Mouse (Mus musculus) naive thymus-derived CD4-positive, alpha-beta T cell, adult 2 months (primary cell): ENCODE results near the gene S1pr5.
"Not testable (repeated sequence)": the region's sequence is repeated elsewhere in the genome, so short reads cannot be mapped to it uniquely, and the experiment has no call there.

Experiments used
- DNase-seq: peaks from one replicate; pipeline ENCODE4 v3.0.0-alpha.2; 2011; ENCODE audit warnings: low read depth

S1pr5 gene

DNA sequence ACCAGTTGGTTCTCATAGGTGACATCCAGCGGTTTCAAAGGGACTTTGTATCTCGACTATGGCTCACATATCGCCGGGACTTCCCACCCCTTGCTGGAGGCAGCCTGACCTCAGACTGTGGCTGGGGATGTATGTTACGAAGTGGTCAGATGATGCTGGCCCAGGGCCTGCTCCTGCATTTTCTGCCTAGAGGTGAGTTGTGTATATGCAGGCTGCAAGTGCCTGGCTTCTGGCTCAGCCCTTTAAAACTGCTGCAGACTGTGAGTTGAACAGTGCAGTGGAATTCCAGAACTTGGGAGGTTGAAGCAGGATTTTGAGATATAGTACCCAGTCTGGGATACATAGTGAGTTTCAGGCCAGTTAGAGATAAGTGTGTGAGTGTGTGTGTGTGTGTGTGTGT is 18.6 kb upstream of the S1pr5 start:
- no peak for DNase-seq

DNA sequence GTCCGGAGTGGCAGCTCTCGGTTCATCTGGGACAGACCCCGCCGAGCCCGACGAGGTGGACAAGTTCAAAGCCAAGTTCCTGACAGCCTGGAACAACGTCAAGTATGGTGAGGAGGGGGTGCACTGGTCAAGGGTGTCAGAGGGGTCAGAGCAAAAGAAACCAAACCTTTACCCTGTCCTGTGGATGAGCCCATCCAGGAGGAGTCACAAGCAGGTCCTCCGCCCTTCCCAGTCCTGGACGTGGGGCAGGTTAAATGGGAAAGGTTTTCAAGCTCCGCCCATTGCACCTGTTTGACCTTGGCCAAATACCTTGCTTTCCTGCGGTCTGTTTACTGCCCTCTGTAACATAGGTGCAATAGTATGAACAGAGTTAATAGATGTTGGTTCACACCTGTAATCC is 17.4 kb upstream of the S1pr5 start:
- no peak for DNase-seq

DNA sequence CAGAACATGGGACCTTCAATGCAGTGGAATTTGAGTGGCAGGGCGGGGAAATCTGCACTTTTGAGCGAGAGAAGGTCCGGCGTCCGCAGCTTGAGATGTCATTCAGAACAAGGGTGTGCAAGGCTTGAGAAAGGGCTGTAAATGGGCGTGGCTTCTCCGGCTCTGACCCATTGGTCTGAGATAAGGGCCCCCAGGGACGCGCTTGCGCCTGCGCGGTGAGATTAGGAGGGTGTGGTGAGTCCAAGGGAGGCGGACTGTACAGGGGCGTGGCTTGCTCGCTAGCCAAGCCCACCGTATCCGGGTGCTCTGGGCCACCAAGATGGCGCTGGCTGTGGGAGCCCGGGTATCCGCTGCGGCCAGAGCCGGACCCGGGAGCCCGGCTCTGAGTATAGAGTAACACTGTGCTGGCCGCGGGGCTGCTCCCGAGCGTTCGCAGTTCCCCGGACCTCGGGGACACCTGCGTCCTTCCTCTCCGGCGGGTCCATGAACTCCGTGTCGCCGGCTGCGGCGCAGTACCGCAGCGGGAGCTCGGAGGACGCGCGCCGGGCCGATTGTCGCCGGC is 16.8 kb upstream of the S1pr5 start, which contains the start of gene Atg4d:
Gene Atg4d, plus strand, starts transcription at position 294 of the 562 bp plus-strand sequence.
- DNase-seq, result peak; percentile 91

DNA sequence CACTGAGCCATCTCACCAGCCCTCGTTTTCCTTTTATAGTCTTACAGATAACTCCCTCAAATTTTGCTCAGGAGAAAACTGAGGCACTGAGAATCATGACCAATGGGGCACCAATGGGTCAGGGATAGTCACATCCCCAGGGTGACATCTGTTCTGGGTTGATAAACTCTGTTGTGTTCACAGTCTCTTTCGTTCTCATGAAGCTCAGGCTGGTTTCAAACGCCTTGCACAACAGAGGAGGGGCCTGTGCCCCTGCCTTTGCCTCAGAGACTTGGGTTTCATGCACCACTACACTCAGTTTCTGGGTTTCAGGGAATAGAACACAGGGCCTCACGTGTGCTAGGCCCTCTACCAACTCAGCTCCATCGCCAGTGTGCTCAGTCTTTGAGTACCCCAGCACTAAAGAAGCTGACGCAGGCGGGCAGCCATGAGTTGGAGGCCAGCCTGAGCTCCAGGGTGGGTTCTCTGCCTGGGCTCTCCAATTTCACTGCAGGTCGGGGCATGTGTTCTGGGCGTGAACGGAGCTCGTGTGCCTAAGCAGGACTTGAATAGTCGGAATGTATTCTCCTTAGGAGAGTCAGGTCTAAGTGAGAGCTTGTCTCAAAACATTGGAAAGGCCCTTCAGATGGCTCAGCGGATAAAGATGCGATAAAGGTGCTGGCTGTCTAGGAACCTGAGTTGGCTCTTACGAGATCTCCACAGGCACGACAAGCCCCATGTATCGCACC is 16.2 kb upstream of the S1pr5 start:
- no peak for DNase-seq

DNA sequence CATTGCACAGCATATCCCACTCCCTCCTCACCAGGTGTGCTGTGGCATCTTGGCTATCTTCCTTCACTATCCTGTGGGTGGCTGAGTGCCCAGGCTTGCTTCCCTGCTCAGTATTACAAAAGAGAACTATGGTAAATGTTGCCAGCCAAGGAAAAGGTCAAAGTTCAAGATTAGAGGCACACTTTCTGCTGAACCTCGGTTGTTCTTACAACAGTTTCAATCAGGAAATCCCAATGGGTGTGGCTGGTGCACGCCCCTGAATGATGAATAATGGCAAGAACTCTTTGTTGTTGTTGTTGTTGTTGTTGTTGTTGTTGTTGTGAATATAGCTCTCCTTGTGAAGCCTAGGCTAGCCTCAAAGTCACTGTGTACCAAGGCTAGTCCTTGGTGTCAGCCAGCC is 13.6 kb upstream of the S1pr5 start:
- no peak for DNase-seq

DNA sequence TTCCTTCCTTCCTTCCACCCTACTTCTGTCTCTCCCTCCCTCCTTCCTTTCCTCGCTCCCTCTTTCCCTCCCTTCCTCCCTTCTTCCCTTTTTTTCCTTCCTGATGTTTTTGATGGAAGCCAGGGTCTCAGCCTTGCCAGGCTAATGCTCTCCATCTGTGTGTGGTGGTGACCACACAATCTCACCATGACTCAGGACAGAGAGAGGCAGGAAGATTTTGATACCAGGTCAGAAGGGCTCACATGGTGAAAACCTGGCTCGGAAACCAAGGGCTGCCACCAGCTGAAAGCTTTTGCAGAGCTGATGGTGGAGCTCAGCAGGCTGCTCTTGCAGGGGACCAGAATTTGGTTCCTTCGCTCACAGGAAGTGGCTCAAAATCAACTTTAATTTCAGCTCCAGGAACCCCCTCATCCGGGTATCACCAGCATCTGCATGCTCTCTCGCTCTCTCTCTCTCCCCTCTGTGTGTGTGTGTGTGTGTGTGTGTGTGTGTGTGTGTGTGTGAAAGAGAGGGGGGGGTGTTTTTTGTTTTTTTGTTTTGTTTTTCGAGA is 12.3 kb upstream of the S1pr5 start:
- peak; percentile 60 for DNase-seq

DNA sequence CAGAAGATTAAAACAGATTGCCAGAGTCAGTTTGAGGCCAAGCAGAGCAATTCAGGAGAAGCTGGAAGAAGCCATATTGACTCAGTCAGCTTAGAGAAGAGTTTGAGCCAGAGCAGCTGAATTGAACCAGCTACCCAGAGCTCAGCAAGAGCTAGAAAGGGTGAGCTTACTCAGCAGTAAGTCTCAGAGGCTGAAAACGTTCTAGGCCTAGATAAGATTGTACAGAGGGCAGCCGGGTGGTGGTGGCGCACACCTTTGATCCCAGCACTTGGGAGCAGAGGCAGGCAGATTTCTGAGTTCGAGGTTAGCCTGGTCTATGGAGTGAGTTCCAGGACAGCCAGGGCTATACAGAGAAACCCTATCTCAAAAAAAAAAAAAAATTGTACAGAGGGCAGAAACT is 8.1 kb upstream of the S1pr5 start:
- not testable (repeated sequence) for DNase-seq

DNA sequence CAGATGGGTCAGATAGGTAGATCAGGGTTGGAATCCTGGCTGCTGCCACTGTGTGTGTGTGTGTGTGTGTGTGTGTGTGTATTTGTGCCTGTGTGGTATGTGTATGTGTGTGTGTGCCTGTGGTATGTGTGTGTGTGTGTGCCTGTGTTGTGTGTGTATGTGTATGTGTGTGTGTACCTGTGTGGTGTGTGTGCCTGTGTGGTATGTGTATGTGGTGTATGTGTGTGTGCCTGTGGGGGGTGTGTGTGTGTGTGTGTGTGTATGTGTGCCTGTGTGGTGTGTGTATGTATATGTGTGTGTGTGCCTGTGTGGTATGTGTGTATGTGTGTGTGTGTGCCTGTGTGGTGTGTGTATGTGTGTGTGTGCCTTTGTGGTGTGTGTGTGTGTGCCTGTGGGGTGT is 6.4 kb upstream of the S1pr5 start:
- no peak for DNase-seq

DNA sequence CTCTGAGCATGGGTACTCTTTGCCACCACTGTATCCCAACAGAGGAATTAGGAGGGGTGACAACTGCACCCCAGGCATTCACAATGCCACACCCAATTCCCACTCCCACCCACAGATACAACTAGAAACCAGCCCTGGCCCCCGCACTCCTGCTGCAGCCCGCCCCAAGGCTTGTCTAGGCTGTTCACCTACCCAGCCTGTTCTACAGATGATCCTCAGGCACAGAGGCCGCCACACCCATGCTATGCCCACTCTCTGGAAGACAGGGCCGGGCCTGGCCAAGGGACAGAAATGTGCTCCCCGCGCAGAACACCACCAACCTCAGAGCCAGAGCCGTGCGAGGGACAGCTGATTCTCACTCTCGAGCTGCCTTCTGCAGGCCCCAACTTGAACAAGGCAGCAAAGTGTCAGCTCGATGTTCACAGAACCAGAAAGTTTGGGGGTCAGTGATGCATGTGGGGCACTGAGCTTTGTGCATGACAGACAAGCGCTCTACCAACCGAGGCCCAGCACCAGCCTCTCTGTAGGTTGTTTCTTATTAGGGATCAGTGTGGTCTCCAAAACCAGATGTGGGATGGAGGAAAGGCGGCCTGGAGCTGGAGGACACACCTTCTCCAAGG is 3.0 kb upstream of the S1pr5 start:
- DNase-seq, result no peak

DNA sequence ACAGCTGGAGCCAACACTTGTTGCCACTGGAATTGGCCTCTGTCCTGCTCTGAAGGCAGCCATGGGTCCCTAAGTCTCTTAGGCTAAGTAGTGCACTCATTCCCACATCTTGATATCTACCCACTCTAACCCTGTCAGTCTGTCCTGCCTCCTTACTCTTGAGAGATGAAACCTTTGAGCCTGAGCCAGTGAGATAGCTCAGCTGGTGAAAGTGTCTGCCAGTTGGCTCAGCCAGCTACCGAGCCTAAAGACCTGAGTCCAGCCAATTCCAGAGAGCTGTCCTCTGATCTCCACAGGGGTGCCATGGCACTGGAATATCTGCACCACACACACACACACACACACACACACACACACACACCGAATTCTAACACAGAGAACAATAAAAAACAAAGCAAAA is 2.3 kb upstream of the S1pr5 start:
- no peak for DNase-seq

DNA sequence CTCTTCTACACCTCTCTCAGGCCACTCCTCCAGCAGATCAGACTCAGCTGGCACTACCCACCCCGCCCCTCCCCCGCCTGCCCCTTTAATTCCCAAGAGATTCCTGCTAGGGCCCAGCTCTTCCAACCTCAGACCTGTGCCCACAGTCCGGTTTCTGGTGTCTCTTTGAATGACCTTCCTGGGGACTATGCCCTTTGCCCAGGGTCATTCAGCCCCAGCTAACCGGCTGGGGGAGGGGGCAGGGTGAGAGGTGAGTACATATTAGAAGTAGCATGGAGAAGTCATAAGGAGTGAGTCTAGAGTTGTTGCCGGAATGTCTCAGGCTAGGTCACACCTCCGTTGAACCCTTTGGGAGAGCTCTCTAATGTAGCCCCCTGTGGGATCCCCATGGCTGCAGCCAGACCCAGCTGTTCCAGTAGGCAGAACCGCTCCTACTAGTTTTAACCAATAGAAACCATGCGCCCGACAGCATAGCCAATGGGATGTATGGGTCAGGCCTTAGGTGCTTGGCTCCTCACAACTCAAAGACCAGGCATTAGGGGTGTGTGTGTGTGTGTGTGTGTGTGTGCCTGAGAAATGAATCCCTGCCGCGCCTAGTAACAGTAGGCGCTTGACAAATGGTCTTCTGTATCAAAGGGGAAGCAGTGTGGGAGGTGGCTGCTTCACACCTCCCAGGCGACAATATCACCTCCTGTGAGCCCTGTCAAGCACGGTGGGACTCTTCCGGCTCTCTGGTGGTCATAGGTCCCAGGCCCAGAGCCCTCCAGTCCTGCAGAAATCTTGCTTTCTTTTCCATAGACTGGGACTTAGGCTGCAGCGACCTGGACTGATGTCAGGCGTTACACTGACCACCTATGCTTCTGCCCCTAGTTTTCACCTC is 1.6 kb upstream of the S1pr5 start:
- no peak for DNase-seq

DNA sequence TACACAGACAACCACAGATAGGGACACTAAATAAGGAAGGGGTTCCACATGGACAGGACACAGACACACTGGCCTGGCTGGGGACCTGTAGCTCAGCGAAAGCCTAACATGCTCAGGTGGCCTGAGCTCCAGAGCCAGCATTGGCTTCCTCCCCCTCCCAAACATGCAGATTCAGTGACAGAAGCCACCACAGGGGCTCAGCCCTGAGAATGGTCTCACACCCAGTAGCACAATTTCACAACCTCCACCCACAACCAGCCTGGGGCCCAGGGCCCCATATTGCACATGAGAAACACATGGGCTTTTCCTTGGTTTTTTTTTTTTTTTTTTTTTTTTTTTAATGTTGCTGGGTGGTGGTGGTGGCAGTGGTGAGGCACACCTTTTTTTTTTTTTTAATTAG is 1.9 kb downstream of the S1pr5 start:
- DNase-seq, result no peak

DNA sequence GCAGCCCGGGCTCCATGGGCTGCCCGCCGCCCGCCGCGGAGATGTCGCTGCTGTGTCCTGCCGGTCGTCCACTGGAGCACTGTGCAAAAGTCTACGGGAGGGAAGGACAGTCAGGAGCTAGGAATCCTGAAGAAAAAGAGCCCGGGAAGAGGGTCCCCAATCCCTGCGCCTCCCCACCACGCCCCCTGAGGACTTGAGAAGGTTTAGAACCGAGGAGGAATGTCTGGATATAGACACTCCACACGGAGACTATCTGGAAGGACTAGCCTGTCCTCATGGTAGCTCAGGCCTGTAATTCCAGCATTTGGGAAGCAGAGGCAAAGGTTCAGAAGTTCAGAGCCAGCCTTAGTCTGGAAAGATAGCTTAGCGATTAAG is 3.1 kb downstream of the S1pr5 start:
- peak; percentile 10 for DNase-seq

DNA sequence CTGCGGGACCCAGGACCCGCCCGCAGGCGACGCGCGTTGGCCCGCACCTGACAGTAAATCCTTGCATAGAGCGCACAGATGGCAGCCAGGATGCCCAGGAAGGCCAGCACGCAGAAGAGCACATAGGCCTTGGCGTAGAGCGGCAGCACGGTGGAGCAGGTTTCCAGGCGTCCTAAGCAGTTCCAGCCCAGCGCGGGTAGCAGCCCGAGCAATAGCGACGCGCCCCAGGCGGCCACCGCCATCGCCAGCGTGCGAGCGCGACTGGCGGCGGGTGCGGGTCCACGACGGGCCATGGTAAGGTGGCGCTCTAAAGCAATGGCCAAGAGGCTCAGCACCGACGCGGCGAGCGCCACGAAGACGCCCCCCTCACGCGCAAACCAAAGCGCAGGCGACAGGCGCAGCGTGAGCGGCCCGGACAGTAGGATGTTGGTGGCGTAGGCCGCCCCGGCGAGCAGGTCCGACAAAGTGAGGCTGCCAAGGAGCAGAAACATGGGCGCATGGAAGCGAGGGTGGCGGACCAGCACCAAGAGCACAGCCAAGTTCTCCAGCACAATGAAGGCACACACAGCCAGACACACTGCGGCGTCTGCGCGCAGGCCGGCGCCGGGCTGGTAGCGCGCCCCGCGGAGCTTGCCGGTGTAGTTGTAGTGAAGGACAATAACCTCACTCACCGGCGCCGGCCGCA is 3.7 kb downstream of the S1pr5 start:
- peak; percentile 49 for DNase-seq

DNA sequence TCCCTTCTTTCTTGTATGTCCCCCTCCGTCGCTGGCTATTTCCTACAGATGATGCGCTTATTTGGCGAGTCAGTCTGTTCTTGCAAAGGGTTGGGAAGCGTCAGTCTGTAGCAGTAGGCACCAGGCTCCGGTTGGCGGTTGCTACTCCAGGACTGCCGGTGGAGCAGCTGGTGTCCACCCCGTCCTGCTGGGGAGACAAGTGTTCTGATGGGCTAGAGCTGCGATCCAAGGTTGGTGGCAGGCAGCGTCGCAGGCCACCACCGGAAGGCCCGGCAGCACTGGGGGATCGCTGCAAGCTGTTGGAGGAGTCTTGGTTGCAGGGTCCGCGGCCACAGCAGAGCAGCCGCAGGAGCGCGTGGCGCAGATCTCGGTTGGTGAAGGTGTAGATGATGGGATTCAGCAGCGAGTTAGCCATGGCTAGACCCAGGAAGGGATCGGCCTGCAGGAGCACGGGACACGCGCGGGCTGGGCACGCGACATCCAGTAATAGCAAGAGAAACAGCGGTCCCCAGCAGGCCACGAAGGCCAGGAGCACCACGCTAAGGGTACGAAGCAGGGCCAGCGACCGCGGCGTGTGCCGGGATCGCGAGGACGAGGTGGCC is 4.3 kb downstream of the S1pr5 start:
- DNase-seq, result peak; percentile 32

DNA sequence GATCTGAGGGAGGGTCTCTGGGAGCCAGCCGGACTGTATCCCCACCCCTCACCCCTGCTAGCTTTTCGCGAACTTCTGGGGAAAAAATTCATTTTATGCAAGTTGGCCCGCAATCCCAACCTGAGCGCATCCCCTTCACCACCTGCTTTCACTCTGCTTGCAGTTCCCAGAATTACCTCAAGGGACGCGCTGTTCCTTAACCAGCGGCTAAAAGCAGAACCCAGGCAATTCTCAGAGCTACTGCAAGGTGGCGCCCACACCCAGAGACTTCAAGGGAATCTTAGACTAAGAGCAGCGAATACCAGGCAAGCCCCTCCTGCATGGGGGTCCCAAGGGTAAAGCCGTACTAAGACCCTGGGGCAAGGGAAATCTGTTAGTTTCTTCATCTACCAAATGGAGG is 6.9 kb downstream of the S1pr5 start:
- DNase-seq, result peak; percentile 96

DNA sequence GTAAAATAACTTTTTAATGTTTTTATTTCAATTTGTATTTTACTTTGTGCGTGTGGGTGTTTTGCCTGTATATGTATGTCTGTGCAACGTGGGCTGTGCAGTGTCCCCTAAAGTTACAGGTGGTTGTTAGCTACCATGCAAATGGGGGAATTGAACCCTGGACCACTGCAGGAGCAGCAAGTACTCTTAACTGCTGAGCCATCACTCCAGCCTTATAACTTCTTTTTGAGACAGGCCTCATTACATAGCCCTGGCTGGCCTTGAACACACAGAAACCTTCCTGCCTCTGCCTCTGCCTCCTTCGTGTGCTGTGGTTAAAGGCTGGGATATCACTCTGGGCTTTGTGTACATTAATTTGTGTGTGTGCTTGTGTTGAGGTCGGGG is 8.8 kb downstream of the S1pr5 start:
- DNase-seq, result no peak

DNA sequence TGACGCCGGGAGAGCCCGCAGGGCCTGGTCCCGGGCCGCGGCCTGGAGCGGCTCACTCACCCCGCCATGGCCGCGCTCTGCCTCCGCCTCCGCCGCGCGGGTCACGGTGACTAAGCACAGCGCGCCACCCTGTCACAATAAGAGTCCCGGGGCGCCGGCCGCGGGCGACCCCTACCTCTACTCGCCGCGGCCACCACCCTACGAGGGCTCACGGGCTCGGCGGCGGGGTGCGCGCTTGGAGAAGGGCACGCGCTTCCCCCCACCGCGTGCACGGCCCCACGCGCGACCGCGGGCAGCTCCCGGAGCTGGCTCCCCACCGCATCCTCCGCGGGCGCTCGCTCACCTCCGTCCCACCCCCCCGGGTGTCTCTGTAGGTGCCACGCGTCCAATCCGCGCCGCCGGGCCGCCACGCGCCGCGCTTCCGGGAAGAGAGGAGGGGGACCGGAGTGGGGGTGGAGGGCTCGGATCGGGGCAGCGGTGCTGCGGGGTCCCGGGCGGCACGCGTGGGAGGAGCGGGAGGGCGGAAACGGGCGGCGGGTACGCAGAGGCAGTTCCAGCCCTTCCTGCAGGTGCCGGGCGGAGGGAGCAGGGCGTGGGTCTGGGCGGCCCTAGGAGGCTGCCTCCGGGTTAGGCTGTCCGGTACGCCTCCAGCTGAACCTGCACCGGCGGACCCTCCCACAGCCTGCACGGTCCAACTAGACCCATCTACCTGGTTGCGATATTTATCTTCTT is 9.3 kb downstream of the S1pr5 start, which contains the start of gene Keap1:
Gene Keap1, minus strand, starts transcription at position 629 of the 732 bp plus-strand sequence.
- DNase-seq, result peak; percentile 85

DNA sequence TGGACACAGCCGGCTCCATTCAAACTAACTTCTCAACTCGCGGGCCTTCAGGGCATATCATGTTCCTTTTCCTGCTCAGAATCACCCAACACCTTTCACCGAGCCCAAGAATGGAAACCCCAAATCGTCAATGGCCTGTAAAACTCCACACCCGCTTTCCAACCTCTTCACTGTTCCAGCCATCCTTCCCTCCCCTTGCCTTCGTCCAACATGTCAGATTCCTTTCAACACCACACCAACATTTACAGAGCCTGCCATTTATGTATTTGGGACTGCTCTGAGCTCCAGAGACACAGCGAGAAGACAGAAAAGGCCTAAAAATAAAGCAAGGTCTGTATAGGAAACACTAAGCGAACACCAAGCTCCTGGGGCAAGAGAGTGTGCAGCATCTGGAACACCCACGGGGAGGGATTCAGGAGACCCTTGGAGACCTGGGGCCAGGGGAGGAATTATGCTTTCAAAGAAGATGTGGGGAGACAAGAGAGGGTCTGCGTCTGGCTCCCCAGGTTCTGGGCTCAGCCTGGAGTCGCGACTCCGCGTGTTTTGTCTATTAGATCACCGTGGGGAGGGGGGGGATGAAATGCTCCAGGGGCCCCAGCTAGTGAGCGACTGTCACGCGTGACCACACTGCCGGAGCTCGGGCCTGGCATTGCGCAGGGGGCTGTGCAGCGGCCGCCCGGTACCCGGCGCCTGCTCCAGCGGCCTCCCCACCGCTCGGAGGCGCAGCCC is 10.1 kb downstream of the S1pr5 start:
- peak; percentile 40 for DNase-seq
